Mouse (Mus musculus): ENCODE measurements around the gene Gzmn. TPM values are rescaled to one million over a fixed set of nuclear protein-coding genes. Genes with fewer than 3 reads are reported as not detected.

Gzmn gene
- not detected for polyA plus RNA-seq (2017; shearing (Covaris generic))

DNA sequence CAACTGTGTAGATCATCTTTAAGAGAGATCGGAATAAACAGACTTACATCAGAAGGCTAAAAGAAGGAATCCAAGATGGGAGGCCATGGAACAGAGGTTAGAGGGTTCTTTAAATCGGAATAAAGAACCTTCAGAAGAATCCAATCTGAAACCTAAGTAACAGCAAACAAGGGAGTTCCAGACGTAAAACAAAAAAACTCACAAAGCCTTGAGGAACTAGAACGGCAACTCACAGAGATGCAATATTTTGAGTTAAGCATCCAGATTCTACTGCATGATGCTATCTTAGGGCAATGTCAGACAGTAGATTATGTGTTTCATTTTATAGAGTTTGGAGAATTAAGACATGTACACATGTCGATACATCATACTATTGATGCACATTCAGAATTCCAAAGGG, at the start of gene Gzmn:
TSS of gene Gzmn (minus strand) at position 101 of the 400 bp plus-strand sequence.

GRCm38 (mm10) chr14:56211317-56211716, 36.9 kb upstream of the Gzmn start, which contains the start of gene Gzmf:
TSS of gene Gzmf (minus strand) at chr14:56211417.

DNA sequence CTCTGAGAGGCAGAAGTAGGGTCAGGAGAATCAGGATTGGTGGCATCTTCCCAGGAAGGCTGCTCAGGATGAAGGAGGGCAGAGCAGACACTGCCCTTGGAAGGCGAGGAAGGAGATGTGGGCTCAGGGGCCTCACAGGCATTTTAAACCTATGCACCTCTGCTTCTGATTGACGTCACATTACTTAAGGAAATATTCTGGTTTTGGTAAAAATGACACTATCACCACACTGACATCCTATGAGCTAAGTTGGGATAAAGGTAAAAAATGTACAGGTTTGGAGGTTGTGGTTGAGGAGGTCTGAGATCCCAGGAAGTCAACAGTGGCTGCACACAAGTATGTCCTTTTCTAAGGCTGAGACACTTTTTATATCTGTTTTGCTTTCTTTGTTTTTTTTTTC, 14.9 kb downstream of the Gzmn start, which contains the start of gene Gzmg:
TSS of gene Gzmg (minus strand) at position 101 of the 400 bp plus-strand sequence.

GRCm38 (mm10) chr14:56132508-56132907, 41.9 kb downstream of the Gzmn start, which contains the start of gene Gzmd:
TSS of gene Gzmd (minus strand) at chr14:56132608.

GRCm38 (mm10) chr14:56120525-56120924, 53.9 kb downstream of the Gzmn start, which contains the start of gene Gzme:
TSS of gene Gzme (minus strand) at chr14:56120625.

Other genes with a start within 250 kb of the Gzmn start
- not detected for gene Cma1, start 229.9 kb downstream of the Gzmn start, polyA plus RNA-seq (2017; shearing (Covaris generic))
- not detected for gene Cma2, start 223.6 kb downstream of the Gzmn start, polyA plus RNA-seq (2017; shearing (Covaris generic))
- not detected for gene Mcpt1, start 156.6 kb downstream of the Gzmn start, polyA plus RNA-seq (2017; shearing (Covaris generic))
- not detected for gene Mcpt9, start 144.1 kb downstream of the Gzmn start, polyA plus RNA-seq (2017; shearing (Covaris generic))
- not detected for gene Mcpt2, start 132.6 kb downstream of the Gzmn start, polyA plus RNA-seq (2017; shearing (Covaris generic))
- gene Mcpt4, start 112.3 kb downstream of the Gzmn start, polyA plus RNA-seq (2017; shearing (Covaris generic)): not detected
- gene Mcpt8, start 89.3 kb downstream of the Gzmn start, polyA plus RNA-seq (2017; shearing (Covaris generic)): not detected
- gene Ctsg, start 72.0 kb downstream of the Gzmn start, polyA plus RNA-seq (2017; shearing (Covaris generic)): not detected
- not detected for gene Gzme, start 54.0 kb downstream of the Gzmn start, polyA plus RNA-seq (2017; shearing (Covaris generic))
- not detected for gene Gzmd, start 42.0 kb downstream of the Gzmn start, polyA plus RNA-seq (2017; shearing (Covaris generic))
- not detected for gene Gzmg, start 15.0 kb downstream of the Gzmn start, polyA plus RNA-seq (2017; shearing (Covaris generic))
- gene Gzmf, start 36.8 kb upstream of the Gzmn start, polyA plus RNA-seq (2017; shearing (Covaris generic)): not detected
- gene Gzmc, start 60.1 kb upstream of the Gzmn start, polyA plus RNA-seq (2017; shearing (Covaris generic)): 5.7 TPM
- 15.5 TPM for gene Gzmb, start 87.7 kb upstream of the Gzmn start, polyA plus RNA-seq (2017; shearing (Covaris generic))
- gene Atp12a, start 190.5 kb upstream of the Gzmn start, polyA plus RNA-seq (2017; shearing (Covaris generic)): not detected
- 1.5 TPM for gene Rnf17, start 228.0 kb upstream of the Gzmn start, polyA plus RNA-seq (2017; shearing (Covaris generic))

All from CD4-positive, CD25-positive, alpha-beta regulatory T cell, adult 9 weeks (primary cell).